Mouse (Mus musculus): ENCODE results near the gene Hipk3.

DNA sequence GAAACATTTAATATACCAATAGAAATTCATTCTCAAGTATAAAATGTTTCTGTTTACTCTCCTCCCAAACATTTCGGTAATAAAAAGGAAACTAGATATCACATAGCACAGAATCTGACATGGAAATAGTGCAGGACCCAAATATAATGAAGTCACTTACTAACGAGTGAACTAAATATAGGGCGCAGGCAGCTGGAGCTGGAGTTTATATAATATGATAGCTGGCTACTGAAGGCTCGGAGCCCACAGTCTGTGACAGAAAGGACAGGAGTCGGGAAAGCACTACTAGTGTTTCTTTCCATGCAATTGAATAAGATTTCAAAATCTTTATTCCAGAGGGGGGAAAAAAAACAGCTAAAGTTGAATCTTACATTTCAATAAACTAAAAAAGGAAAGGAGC lies 25.8 kb downstream of the Hipk3 start:
- TF ChIP-seq CTCF (IDR thresholded peaks at IDR 0.05; ENCODE audit: extremely low read depth, insufficient read depth, low read length) = no peak
- TF ChIP-seq POLR2A (IDR thresholded peaks at IDR 0.05; ENCODE audit: extremely low read depth, insufficient read depth, low read length) = no peak

Measured in cortical plate, adult 2 months (tissue).